Mouse (Mus musculus): Measurements from ENCODE around the gene Tmem243. TPM values are rescaled to one million over a fixed set of nuclear protein-coding genes. Genes with fewer than 3 reads are reported as not detected.

The Tmem243 gene
- polyA plus RNA-seq, 1 experiment from 2014 or later = 13.1 TPM

GRCm38 (mm10) chr5:9140724-9141123 is 40.3 kb downstream of the Tmem243 start:
- no peak for ATAC-seq (ENCODE audit: insufficient number of reproducible peaks, insufficient read depth, low FRiP score, low read depth)
- no peaks in the 10 kb centered on the region for H3K4me1 ChIP-seq (ENCODE audit: control insufficient read depth in 2 of 2, insufficient read depth in 2 of 2, low read length in 2 of 2)
- H3K36me3 ChIP-seq (ENCODE audit: control insufficient read depth, insufficient read depth, low read length) = peaks cover 63% of the 10 kb centered on the region
- no peak overlapping the region for H3K9ac ChIP-seq (ENCODE audit: low read length)
- H3K4me3 ChIP-seq (ENCODE audit: control insufficient read depth in 1 of 2, insufficient read depth in 1 of 2, low read depth in 1 of 2, low read length in 2 of 2) = no peak overlapping the region
- H3K27ac ChIP-seq (replicated peaks in 1 of 2; ENCODE audit: control insufficient read depth in 1 of 2, insufficient read depth in 1 of 2, low read depth in 2 of 2, low read length in 2 of 2) = no peak overlapping the region
- no peak overlapping the region for H3K4me2 ChIP-seq (ENCODE audit: low read length)
- H3K9me3 ChIP-seq (ENCODE audit: control insufficient read depth, low read length) = no peaks in the 10 kb centered on the region
- 74% methylated on average over 8 of the region's 8 CpGs for WGBS
- H3K27me3 ChIP-seq (ENCODE audit: control insufficient read depth, insufficient read depth, low read length) = no peaks in the 10 kb centered on the region

GRCm38 (mm10) chr5:9142376-9142775 is 41.9 kb downstream of the Tmem243 start:
- H3K4me1 ChIP-seq (ENCODE audit: control insufficient read depth in 2 of 2, insufficient read depth in 2 of 2, low read length in 2 of 2) = no peaks in the 10 kb centered on the region
- H3K9me3 ChIP-seq (ENCODE audit: control insufficient read depth, low read length) = no peaks in the 10 kb centered on the region
- 85% methylated on average over 6 of the region's 6 CpGs for WGBS
- no peaks in the 10 kb centered on the region for H3K27me3 ChIP-seq (ENCODE audit: control insufficient read depth, insufficient read depth, low read length)
- H3K4me3 ChIP-seq (ENCODE audit: control insufficient read depth in 1 of 2, insufficient read depth in 1 of 2, low read depth in 1 of 2, low read length in 2 of 2) = no peak overlapping the region
- no peak overlapping the region for H3K9ac ChIP-seq (ENCODE audit: low read length)
- H3K4me2 ChIP-seq (ENCODE audit: low read length) = no peak overlapping the region
- peaks cover 58% of the 10 kb centered on the region for H3K36me3 ChIP-seq (ENCODE audit: control insufficient read depth, insufficient read depth, low read length)
- no peak overlapping the region for H3K27ac ChIP-seq (replicated peaks in 1 of 2; ENCODE audit: control insufficient read depth in 1 of 2, insufficient read depth in 1 of 2, low read depth in 2 of 2, low read length in 2 of 2)
- ATAC-seq (ENCODE audit: insufficient number of reproducible peaks, insufficient read depth, low FRiP score, low read depth) = no peak

GRCm38 (mm10) chr5:9149273-9149850 is 48.9 kb downstream of the Tmem243 start:
- 87% methylated on average over 8 of the region's 8 CpGs for WGBS
- H3K9ac ChIP-seq (ENCODE audit: low read length) = no peak overlapping the region
- no peaks in the 10 kb centered on the region for H3K27me3 ChIP-seq (ENCODE audit: control insufficient read depth, insufficient read depth, low read length)
- ATAC-seq (ENCODE audit: insufficient number of reproducible peaks, insufficient read depth, low FRiP score, low read depth) = no peak
- H3K4me2 ChIP-seq (ENCODE audit: low read length) = no peak overlapping the region
- peaks cover 52% of the 10 kb centered on the region for H3K36me3 ChIP-seq (ENCODE audit: control insufficient read depth, insufficient read depth, low read length)
- no peak overlapping the region for H3K27ac ChIP-seq (replicated peaks in 1 of 2; ENCODE audit: control insufficient read depth in 1 of 2, insufficient read depth in 1 of 2, low read depth in 2 of 2, low read length in 2 of 2)
- H3K9me3 ChIP-seq (ENCODE audit: control insufficient read depth, low read length) = no peaks in the 10 kb centered on the region
- no peak overlapping the region for H3K4me3 ChIP-seq (ENCODE audit: control insufficient read depth in 1 of 2, insufficient read depth in 1 of 2, low read depth in 1 of 2, low read length in 2 of 2)
- H3K4me1 ChIP-seq (ENCODE audit: control insufficient read depth in 2 of 2, insufficient read depth in 2 of 2, low read length in 2 of 2) = no peaks in the 10 kb centered on the region

GRCm38 (mm10) chr5:9156746-9157145 is 56.3 kb downstream of the Tmem243 start:
- Histone ChIP-seq H3K36me3 (ENCODE audit: control insufficient read depth, insufficient read depth, low read length) (peaks cover 8% of the 10 kb centered on the region), H3K4me2 (ENCODE audit: low read length) (no peak overlapping the region), H3K4me1 (ENCODE audit: control insufficient read depth in 2 of 2, insufficient read depth in 2 of 2, low read length in 2 of 2) (peaks cover 0 to 13% of the 10 kb centered on the region in 2 experiments; a peak in 2 of 4 replicates), H3K27me3 (ENCODE audit: control insufficient read depth, insufficient read depth, low read length) (no peaks in the 10 kb centered on the region), H3K27ac (replicated peaks in 1 of 2; ENCODE audit: control insufficient read depth in 1 of 2, insufficient read depth in 1 of 2, low read depth in 2 of 2, low read length in 2 of 2) (no peak overlapping the region), H3K9ac (ENCODE audit: low read length) (no peak overlapping the region), H3K9me3 (ENCODE audit: control insufficient read depth, low read length) (no peaks in the 10 kb centered on the region), H3K4me3 (ENCODE audit: control insufficient read depth in 1 of 2, insufficient read depth in 1 of 2, low read depth in 1 of 2, low read length in 2 of 2) (no peak overlapping the region)
- ATAC-seq (ENCODE audit: insufficient number of reproducible peaks, insufficient read depth, low FRiP score, low read depth) = no peak

- no peak overlapping the region for H3K4me2 ChIP-seq (ENCODE audit: low read length)
- H3K4me3 ChIP-seq (ENCODE audit: control insufficient read depth in 1 of 2, insufficient read depth in 1 of 2, low read depth in 1 of 2, low read length in 2 of 2) = no peak overlapping the region
- H3K9me3 ChIP-seq (ENCODE audit: control insufficient read depth, low read length) = no peaks in the 10 kb centered on the region
- no peak overlapping the region for H3K27ac ChIP-seq (replicated peaks in 1 of 2; ENCODE audit: control insufficient read depth in 1 of 2, insufficient read depth in 1 of 2, low read depth in 2 of 2, low read length in 2 of 2)
- H3K9ac ChIP-seq (ENCODE audit: low read length) = no peak overlapping the region
- 83% methylated on average over 1 of the region's 1 CpGs for WGBS
- H3K27me3 ChIP-seq (ENCODE audit: control insufficient read depth, insufficient read depth, low read length) = no peaks in the 10 kb centered on the region
- ATAC-seq (ENCODE audit: insufficient number of reproducible peaks, insufficient read depth, low FRiP score, low read depth) = no peak
- peaks cover 4% of the 10 kb centered on the region; the same call in 1 of the 2 replicates for H3K36me3 ChIP-seq (ENCODE audit: control insufficient read depth, insufficient read depth, low read length)
- H3K4me1 ChIP-seq (ENCODE audit: control insufficient read depth in 2 of 2, insufficient read depth in 2 of 2, low read length in 2 of 2) = peaks cover 1 to 13% of the 10 kb centered on the region in 2 experiments
Observed at GRCm38 (mm10) chr5:9157336-9157735, 56.9 kb downstream of the Tmem243 start.

GRCm38 (mm10) chr5:9160831-9161455 is 60.5 kb downstream of the Tmem243 start:
- Histone ChIP-seq H3K27me3 (ENCODE audit: control insufficient read depth, insufficient read depth, low read length) (no peaks in the 10 kb centered on the region), H3K27ac (replicated peaks in 1 of 2; ENCODE audit: control insufficient read depth in 1 of 2, insufficient read depth in 1 of 2, low read depth in 2 of 2, low read length in 2 of 2) (peak overlapping the region; percentile 97 to 100), H3K9me3 (ENCODE audit: control insufficient read depth, low read length) (no peaks in the 10 kb centered on the region), H3K4me3 (ENCODE audit: control insufficient read depth in 1 of 2, insufficient read depth in 1 of 2, low read depth in 1 of 2, low read length in 2 of 2) (peak overlapping the region; percentile 93 to 96), H3K4me1 (ENCODE audit: control insufficient read depth in 2 of 2, insufficient read depth in 2 of 2, low read length in 2 of 2) (peaks cover 2 to 13% of the 10 kb centered on the region in 2 experiments), H3K36me3 (ENCODE audit: control insufficient read depth, insufficient read depth, low read length) (no peaks in the 10 kb centered on the region), H3K4me2 (ENCODE audit: low read length) (peak overlapping the region; percentile 73), H3K9ac (ENCODE audit: low read length) (peak overlapping the region; percentile 97)
- ATAC-seq (ENCODE audit: insufficient number of reproducible peaks, insufficient read depth, low FRiP score, low read depth) = peak; percentile 60
- WGBS = under 1% methylated on average over 35 of the region's 55 CpGs

- H3K9ac ChIP-seq (ENCODE audit: low read length) = peak within 1 kb of the TSS; percentile 97
- peak; percentile 93 for ATAC-seq (ENCODE audit: insufficient number of reproducible peaks, insufficient read depth, low FRiP score, low read depth)
- under 1% methylated on average over 55 of the region's 64 CpGs for WGBS
- H3K9me3 ChIP-seq (ENCODE audit: control insufficient read depth, low read length) = no peaks in the 10 kb centered on the region
- H3K4me1 ChIP-seq (ENCODE audit: control insufficient read depth in 2 of 2, insufficient read depth in 2 of 2, low read length in 2 of 2) = peaks cover 2 to 13% of the 10 kb centered on the region in 2 experiments
- peak within 1 kb of the TSS; percentile 82 for H3K4me2 ChIP-seq (ENCODE audit: low read length)
- H3K27me3 ChIP-seq (ENCODE audit: control insufficient read depth, insufficient read depth, low read length) = no peaks in the 10 kb centered on the region
- peak within 1 kb of the TSS; percentile 97 to 100 for H3K27ac ChIP-seq (replicated peaks in 1 of 2; ENCODE audit: control insufficient read depth in 1 of 2, insufficient read depth in 1 of 2, low read depth in 2 of 2, low read length in 2 of 2)
- H3K4me3 ChIP-seq (ENCODE audit: control insufficient read depth in 1 of 2, insufficient read depth in 1 of 2, low read depth in 1 of 2, low read length in 2 of 2) = peak within 1 kb of the TSS; percentile 93 to 96
- H3K36me3 ChIP-seq (ENCODE audit: control insufficient read depth, insufficient read depth, low read length) = no peaks in the 10 kb centered on the region
Observed at GRCm38 (mm10) chr5:9161456-9162041, 61.1 kb downstream of the Tmem243 start, which contains the start of gene Dmtf1. Dmtf1 (minus strand) TSS chr5:9161776.

Data from heart, embryonic 14.5 days (tissue).